ENCODE assay signal across 15 mouse cellular contexts in the genomic region with DNA sequence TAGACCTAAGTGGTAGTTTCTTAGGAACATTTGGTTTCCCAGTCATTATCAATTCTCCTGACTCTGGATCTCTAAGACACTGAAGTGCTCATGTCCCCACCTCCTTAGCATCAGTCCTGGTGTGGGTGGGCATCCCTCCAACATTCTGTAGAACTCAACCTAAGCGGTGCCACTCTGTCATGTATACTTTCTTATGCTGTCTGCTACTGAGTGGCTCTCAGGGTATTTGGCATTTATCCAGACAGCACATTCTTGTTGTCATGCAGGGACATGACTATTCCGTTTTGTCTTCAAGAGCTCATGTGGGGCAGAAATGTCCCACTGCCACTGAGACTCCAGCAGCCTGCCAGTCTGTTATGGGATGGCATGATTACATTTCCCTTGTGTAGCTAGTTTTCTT. TPM values are rescaled to one million over a fixed set of nuclear protein-coding genes. Genes with fewer than 3 reads are reported as not detected.
DNase-seq lines count a peak whose midpoint lies in the region; ATAC-seq and TF ChIP-seq lines count a peak whose summit lies in the region.
"Had no signal": no experiment of that assay in that cellular context is flagged by ENCODE, and none has a peak within 500 bp of the region (broad histone marks: within the 10 kb centered on the region; RNA-seq: fewer than 3 reads in every experiment).

No protein-coding gene starts in this region.

- 48% methylated on average over 2 of the region's 2 CpGs for WGBS in forebrain, embryonic 13.5 days
- 93% methylated on average over 2 of the region's 2 CpGs for WGBS in forebrain, embryonic 10.5 days
- WGBS in heart, postnatal 0 days = 23% methylated on average over 2 of the region's 2 CpGs
- 50% methylated on average over 2 of the region's 2 CpGs for WGBS in midbrain, postnatal 0 days
- 86% methylated on average over 2 of the region's 2 CpGs for WGBS in midbrain, embryonic 11.5 days

- H3K27me3 ChIP-seq in forebrain, embryonic 13.5 days = no peaks in the 10 kb centered on the region
- H3K27me3 ChIP-seq in forebrain, embryonic 10.5 days (ENCODE audit: poor library complexity, severe bottlenecking) = no peaks in the 10 kb centered on the region
- no peaks in the 10 kb centered on the region for H3K27me3 ChIP-seq in heart, postnatal 0 days (ENCODE audit: control insufficient read depth, insufficient read depth, low read length)
- H3K27me3 ChIP-seq in midbrain, postnatal 0 days (ENCODE audit: insufficient read depth, low read length) = no peaks in the 10 kb centered on the region
- H3K27me3 ChIP-seq in midbrain, embryonic 11.5 days (ENCODE audit: control insufficient read depth, insufficient read depth, low read length) = no peaks in the 10 kb centered on the region
- H3K27me3 ChIP-seq: stomach, embryonic 15.5 days had no signal

- no peak for TF ChIP-seq EP300 in heart, postnatal 0 days (IDR thresholded peaks at IDR 0.05; ENCODE audit: low read depth)

- peaks cover 69% of the 10 kb centered on the region for H3K36me3 ChIP-seq in forebrain, embryonic 13.5 days (ENCODE audit: poor library complexity, severe bottlenecking)
- H3K36me3 ChIP-seq in forebrain, embryonic 10.5 days (replicated peaks) = peaks cover 99% of the 10 kb centered on the region
- peaks cover 39% of the 10 kb centered on the region for H3K36me3 ChIP-seq in heart, postnatal 0 days (replicated peaks; ENCODE audit: control insufficient read depth, insufficient read depth, low read length)
- peaks cover 14% of the 10 kb centered on the region for H3K36me3 ChIP-seq in midbrain, postnatal 0 days (ENCODE audit: insufficient read depth, low read length)
- H3K36me3 ChIP-seq in midbrain, embryonic 11.5 days (ENCODE audit: control insufficient read depth, insufficient read depth, low read length) = peaks cover 15% of the 10 kb centered on the region

- H3K27ac ChIP-seq in forebrain, embryonic 13.5 days = no peak overlapping the region
- H3K27ac ChIP-seq in forebrain, embryonic 10.5 days = no peak overlapping the region
- no peak overlapping the region for H3K27ac ChIP-seq in heart, postnatal 0 days (ENCODE audit: low read depth)
- no peak overlapping the region for H3K27ac ChIP-seq in midbrain, postnatal 0 days (ENCODE audit: low read depth, low read length)
- H3K27ac ChIP-seq in midbrain, embryonic 11.5 days (ENCODE audit: low read depth, low read length) = no peak overlapping the region
- H3K27ac ChIP-seq: left cerebral cortex, adult 2 months had no signal

- peak; percentile 64 for ATAC-seq in forebrain, embryonic 13.5 days
- peak; percentile 57; the same call in 1 of the 2 replicates for ATAC-seq in heart, postnatal 0 days (ENCODE audit: insufficient read depth, low read depth)
- ATAC-seq in midbrain, postnatal 0 days (ENCODE audit: low FRiP score) = no peak
- no peak for ATAC-seq in midbrain, embryonic 11.5 days (ENCODE audit: low FRiP score)

- H3K4me3 ChIP-seq in forebrain, embryonic 13.5 days = no peak overlapping the region
- H3K4me3 ChIP-seq in forebrain, embryonic 10.5 days = no peak overlapping the region
- H3K4me3 ChIP-seq in heart, postnatal 0 days (ENCODE audit: low read depth, low read length) = no peak overlapping the region
- H3K4me3 ChIP-seq in midbrain, postnatal 0 days (ENCODE audit: low read depth, low read length) = no peak overlapping the region
- H3K4me3 ChIP-seq in midbrain, embryonic 11.5 days (ENCODE audit: low read depth, low read length) = no peak overlapping the region
- H3K4me3 ChIP-seq: left cerebral cortex, adult 2 months; stomach, embryonic 15.5 days had no signal

- no peak overlapping the region for H3K9ac ChIP-seq in forebrain, embryonic 13.5 days
- H3K9ac ChIP-seq in heart, postnatal 0 days (replicated peaks; ENCODE audit: low read depth, low read length) = no peak overlapping the region
- H3K9ac ChIP-seq in midbrain, postnatal 0 days (replicated peaks; ENCODE audit: low read length, poor library complexity, severe bottlenecking) = no peak overlapping the region
- H3K9ac ChIP-seq in midbrain, embryonic 11.5 days (ENCODE audit: low read length) = no peak overlapping the region
- H3K9ac ChIP-seq: stomach, embryonic 15.5 days had no signal

- H3K4me1 ChIP-seq in forebrain, embryonic 13.5 days = peaks cover 9% of the 10 kb centered on the region; the same call in 1 of the 2 replicates
- H3K4me1 ChIP-seq in forebrain, embryonic 10.5 days = no peaks in the 10 kb centered on the region
- H3K4me1 ChIP-seq in heart, postnatal 0 days (ENCODE audit: control insufficient read depth, insufficient read depth) = 0 out of 2 replicates have a peak, but pooled peaks cover 5% of the 10 kb centered on the region
- H3K4me1 ChIP-seq in midbrain, postnatal 0 days (ENCODE audit: insufficient read depth, low read length) = no peaks in the 10 kb centered on the region
- no peaks in the 10 kb centered on the region for H3K4me1 ChIP-seq in midbrain, embryonic 11.5 days (ENCODE audit: control insufficient read depth, insufficient read depth, low read length)
- H3K4me1 ChIP-seq: stomach, embryonic 15.5 days had no signal

- DNase-seq in forebrain, embryonic 10.5 days (ENCODE audit: extremely low spot score, low spot score) = no peak
- DNase-seq in heart, postnatal 0 days (ENCODE audit: low spot score) = peak; percentile 43
- no peak for DNase-seq in heart, adult 18-20 months
- DNase-seq in midbrain, postnatal 0 days (ENCODE audit: low spot score) = peak; percentile 67
- DNase-seq in midbrain, embryonic 11.5 days (ENCODE audit: low spot score, missing footprints) = no peak
- no peak for DNase-seq in thymus, postnatal 4 days
- no peak for DNase-seq in kidney, adult 9 months
- DNase-seq: cerebellum, adult 8-10 months; kidney, adult 2 months; lung, adult 18-20 months; retina, postnatal 1 day; thymus, postnatal 14 days had no signal

- 0 out of 2 replicates have a peak, but pooled peaks cover 6% of the 10 kb centered on the region for H3K9me3 ChIP-seq in forebrain, embryonic 13.5 days (replicated peaks)
- peaks cover 6% of the 10 kb centered on the region; the same call in 1 of the 2 replicates for H3K9me3 ChIP-seq in forebrain, embryonic 10.5 days
- peaks cover 6% of the 10 kb centered on the region; the same call in 1 of the 2 replicates for H3K9me3 ChIP-seq in heart, postnatal 0 days (replicated peaks; ENCODE audit: control insufficient read depth, low read length)
- H3K9me3 ChIP-seq in midbrain, postnatal 0 days (ENCODE audit: low read length) = no peaks in the 10 kb centered on the region
- peaks cover 4% of the 10 kb centered on the region; the same call in 1 of the 2 replicates for H3K9me3 ChIP-seq in midbrain, embryonic 11.5 days (ENCODE audit: control insufficient read depth, low read length)
- H3K9me3 ChIP-seq: stomach, embryonic 15.5 days had no signal

- no peak overlapping the region for H3K4me2 ChIP-seq in forebrain, embryonic 13.5 days
- no peak overlapping the region for H3K4me2 ChIP-seq in heart, postnatal 0 days (ENCODE audit: low read depth, low read length)
- no peak overlapping the region for H3K4me2 ChIP-seq in midbrain, postnatal 0 days (ENCODE audit: low read depth, low read length, poor library complexity, severe bottlenecking)
- H3K4me2 ChIP-seq in midbrain, embryonic 11.5 days = no peak overlapping the region
- H3K4me2 ChIP-seq: stomach, embryonic 15.5 days had no signal

- TF ChIP-seq CTCF in heart, postnatal 0 days (IDR thresholded peaks at IDR 0.05; ENCODE audit: low read depth) = no peak
- TF ChIP-seq CTCF in midbrain, postnatal 0 days (IDR thresholded peaks at IDR 0.05) = no peak

RNA-seq across cellular contexts. Expression of a gene that starts 56.6 kb away (rescaled TPM):
- polyA plus RNA-seq in forebrain, embryonic 13.5 days (2015; fragmentation: Nextera tagmentation; extraction: Ambion mirVana) = 9.0 and 9.4 TPM in 2 replicates
- 16.0 and 16.1 TPM in 2 replicates for polyA plus RNA-seq in forebrain, embryonic 10.5 days (2016; fragmentation: Nextera tagmentation; extraction: Ambion mirVana)
- 6.6 and 7.0 TPM in 2 replicates for total RNA-seq in heart, postnatal 0 days (2014; rRNA removed; ENCODE audit: low replicate concordance)
- 7.2 and 7.8 TPM in 2 replicates for polyA plus RNA-seq in heart, postnatal 0 days (2015; fragmentation: Nextera tagmentation; extraction: Ambion mirVana)
- 1 to 10 TPM; 1.6 to 2.1 TPM for total RNA-seq in heart, adult 18-20 months (2021)
- total RNA-seq in midbrain, postnatal 0 days (2014; rRNA removed) = 2.2 and 2.3 TPM in 2 replicates
- 1.3 and 1.8 TPM in 2 replicates for polyA plus RNA-seq in midbrain, postnatal 0 days (2015; fragmentation: Nextera tagmentation; extraction: Ambion mirVana)
- polyA plus RNA-seq in midbrain, embryonic 11.5 days (2014; fragmentation: Nextera tagmentation; extraction: Ambion mirVana) = 17.7 and 17.8 TPM in 2 replicates

RNA-seq across cellular contexts. Expression of a gene that starts 58.3 kb away (rescaled TPM):
- polyA plus RNA-seq in forebrain, embryonic 13.5 days (2015; fragmentation: Nextera tagmentation; extraction: Ambion mirVana) = 110 and 111 TPM in 2 replicates
- polyA plus RNA-seq in forebrain, embryonic 10.5 days (2016; fragmentation: Nextera tagmentation; extraction: Ambion mirVana) = 165 and 168 TPM in 2 replicates
- total RNA-seq in heart, postnatal 0 days (2014; rRNA removed; ENCODE audit: low replicate concordance) = 57.5 and 68.5 TPM in 2 replicates
- polyA plus RNA-seq in heart, postnatal 0 days (2015; fragmentation: Nextera tagmentation; extraction: Ambion mirVana) = 44.9 and 47.8 TPM in 2 replicates
- total RNA-seq in heart, adult 18-20 months (2021) = 10 to 100 TPM; 21.9 to 23.7 TPM
- 54.1 and 77.5 TPM in 2 replicates for total RNA-seq in midbrain, postnatal 0 days (2014; rRNA removed)
- 43.1 and 45.4 TPM in 2 replicates for polyA plus RNA-seq in midbrain, postnatal 0 days (2015; fragmentation: Nextera tagmentation; extraction: Ambion mirVana)
- polyA plus RNA-seq in midbrain, embryonic 11.5 days (2014; fragmentation: Nextera tagmentation; extraction: Ambion mirVana) = 169 and 177 TPM in 2 replicates

Comparison
In these comparisons a context has a peak if more than half of its experiments do, and no peak if none do; other contexts are left out.
1. DNase-seq: peak in heart, postnatal 0 days (single experiment) and midbrain, postnatal 0 days (single experiment); none in forebrain, embryonic 10.5 days (single experiment), heart, adult 18-20 months (0 of 2), midbrain, embryonic 11.5 days (single experiment), thymus, postnatal 4 days (single experiment) and kidney, adult 9 months (single experiment).
2. ATAC-seq: peak in forebrain, embryonic 13.5 days (single experiment) and heart, postnatal 0 days (single experiment); none in midbrain, postnatal 0 days (single experiment) and midbrain, embryonic 11.5 days (single experiment).